Mouse (Mus musculus): ENCODE data around the gene Sik2.

Sik2 gene

GRCm38 (mm10) chr9:51008841-51009655 is at the start of gene Sik2:
Gene Sik2 (minus strand): TSS chr9:51009073.
- CTCF ChIA-PET: interaction anchor here in 2 of 4 experiments (0.6 to 0.7 kb wide), 2 partner anchors 106 to 297 kb away, joined by 3 to 8 read pairs; no protein-coding TSS in a partner anchor

GRCm38 (mm10) chr9:51056360-51057324 is 47.8 kb upstream of the Sik2 start:
- POLR2A ChIA-PET: interaction anchor here in 2 of 4 experiments (0.5 to 0.7 kb wide), 3 partner anchors 20 to 198 kb away, joined by 3 to 5 read pairs (median 5); no protein-coding TSS in a partner anchor
- CTCF ChIA-PET: interaction anchor here in 2 of 4 experiments (0.6 kb wide), 2 partner anchors 144 to 206 kb away, joined by 3 read pairs; no protein-coding TSS in a partner anchor

More at GRCm38 (mm10) chr9:51008841-51009655, at the start of gene Sik2:
- POLR2A ChIA-PET: interaction anchor here in 3 of 4 experiments (0.7 to 3.0 kb wide), 7 partner anchors 9 to 224 kb away, joined by 3 to 11 read pairs (median 4); no protein-coding TSS in a partner anchor

GRCm38 (mm10) chr9:51052180-51052579 is 43.3 kb upstream of the Sik2 start:
- ChIA-PET POLR2A (no interaction called here), CTCF (no interaction called here)

GRCm38 (mm10) chr9:51042136-51042535 is 33.3 kb upstream of the Sik2 start:
- POLR2A ChIA-PET: no interaction called here
- CTCF ChIA-PET: no interaction called here

GRCm38 (mm10) chr9:51041491-51041980 is 32.7 kb upstream of the Sik2 start:
- ChIA-PET CTCF (no interaction called here), POLR2A (no interaction called here)

- CTCF ChIA-PET: interaction anchor here in 1 of 4 experiments (0.7 kb wide), 1 partner anchor 26 kb away, joined by 3 read pairs; no protein-coding TSS in a partner anchor
- POLR2A ChIA-PET: interaction anchor here in 1 of 4 experiments (0.6 kb wide), 1 partner anchor 485 kb away, joined by 3 read pairs; no protein-coding TSS in a partner anchor
Measured at GRCm38 (mm10) chr9:51032785-51033529, 24.1 kb upstream of the Sik2 start.

- CTCF ChIA-PET: no interaction called here
- POLR2A ChIA-PET: interaction anchor here in 2 of 4 experiments (0.6 to 0.8 kb wide), 3 partner anchors 15 to 486 kb away, joined by 3 to 4 read pairs (median 3); no protein-coding TSS in a partner anchor
Measured at GRCm38 (mm10) chr9:51032291-51032690, 23.4 kb upstream of the Sik2 start.

- ChIA-PET CTCF (interaction anchor here in 1 of 4 experiments (0.7 kb wide), 1 partner anchor 1127 kb away, joined by 3 read pairs; no protein-coding TSS in a partner anchor), POLR2A (interaction anchor here in 1 of 4 experiments (0.8 kb wide), 1 partner anchor 14 kb away, joined by 4 read pairs; no protein-coding TSS in a partner anchor)
Measured at GRCm38 (mm10) chr9:51031603-51032002, 22.7 kb upstream of the Sik2 start.

- CTCF ChIA-PET: interaction anchor here in 1 of 4 experiments (0.6 kb wide), 1 partner anchor 138 kb away, joined by 4 read pairs; no protein-coding TSS in a partner anchor
- POLR2A ChIA-PET: no interaction called here
Measured at GRCm38 (mm10) chr9:51030147-51030546, 21.3 kb upstream of the Sik2 start.

- POLR2A ChIA-PET: no interaction called here
- CTCF ChIA-PET: no interaction called here
Measured at GRCm38 (mm10) chr9:51026952-51027351, 18.1 kb upstream of the Sik2 start.

- CTCF ChIA-PET: no interaction called here
- POLR2A ChIA-PET: no interaction called here
Measured at GRCm38 (mm10) chr9:51021123-51021795, 12.4 kb upstream of the Sik2 start.

- ChIA-PET CTCF (no interaction called here), POLR2A (no interaction called here)
Measured at GRCm38 (mm10) chr9:51020351-51020750, 11.5 kb upstream of the Sik2 start.

- ChIA-PET POLR2A (no interaction called here), CTCF (interaction anchor here in 1 of 4 experiments (0.6 kb wide), 1 partner anchor 179 kb away, joined by 6 read pairs; no protein-coding TSS in a partner anchor)
Measured at GRCm38 (mm10) chr9:51019670-51020069, 10.8 kb upstream of the Sik2 start.

- ChIA-PET POLR2A (no interaction called here), CTCF (no interaction called here)
Measured at GRCm38 (mm10) chr9:51015732-51016131, 6.9 kb upstream of the Sik2 start.

- POLR2A ChIA-PET: no interaction called here
- CTCF ChIA-PET: no interaction called here
Measured at GRCm38 (mm10) chr9:51013644-51014043, 4.8 kb upstream of the Sik2 start.

GRCm38 (mm10) chr9:51009656-51009950 is 730 bp upstream of the Sik2 start:
- CTCF ChIA-PET: interaction anchor here in 1 of 4 experiments (0.7 kb wide), 1 partner anchor 107 kb away, joined by 3 read pairs; no protein-coding TSS in a partner anchor

GRCm38 (mm10) chr9:51008068-51008840 is 619 bp downstream of the Sik2 start:
- ChIA-PET POLR2A (interaction anchor here in 3 of 4 experiments (0.8 to 3.0 kb wide), 9 partner anchors 9 to 207 kb away, joined by 3 to 18 read pairs (median 4); no protein-coding TSS in a partner anchor), CTCF (interaction anchor here (0.6 to 2.2 kb wide), 6 partner anchors 11 to 296 kb away, joined by 3 to 20 read pairs (median 6); no protein-coding TSS in a partner anchor)

More at GRCm38 (mm10) chr9:51009656-51009950, 730 bp upstream of the Sik2 start:
- POLR2A ChIA-PET: interaction anchor here in 2 of 4 experiments (0.7 to 1.0 kb wide), 2 partner anchors 173 to 225 kb away, joined by 3 read pairs; no protein-coding TSS in a partner anchor

Measured in embryonic stem cell, embryonic (primary cell).